Mouse (Mus musculus) midbrain, embryonic 13.5 days (tissue): Measurements from ENCODE around the gene Tfrc. TPM values are rescaled to one million over a fixed set of nuclear protein-coding genes. Genes with fewer than 3 reads are reported as not detected.

Experiments used
- ATAC-seq: fragments of 200-750 bp; cut with Nextera tagmentation; 2 replicates; pipeline ENCODE4 v1.8.0; 2017; ENCODE audit warnings: mild to moderate bottlenecking, moderate TSS enrichment, moderate library complexity
- H3K27ac ChIP-seq: fragments of 300-500 bp; sonication (generic); 2 replicates; pipeline ENCODE4 v1.5.1; 2015; ENCODE audit warnings: inconsistent platforms, mild to moderate bottlenecking, moderate library complexity
- H3K27me3 ChIP-seq: fragments of 300-500 bp; sonication (generic); 2 replicates; pipeline ENCODE4 v1.6.1; 2015; ENCODE audit warnings: mild to moderate bottlenecking, inconsistent platforms
- H3K36me3 ChIP-seq: fragments of 300-500 bp; sonication (generic); 2 replicates; pipeline ENCODE4 v1.6.1; 2015; ENCODE audit warnings: mild to moderate bottlenecking, inconsistent platforms
- H3K4me1 ChIP-seq: fragments of 300-500 bp; sonication (generic); replicated peaks from 2 replicates; pipeline ENCODE4 v1.6.1; 2015; ENCODE audit warnings: inconsistent platforms
- H3K4me2 ChIP-seq: fragments of 300-500 bp; sonication (generic); replicated peaks from 2 replicates; pipeline ENCODE4 v1.6.1; 2015; ENCODE audit warnings: moderate library complexity, mild to moderate bottlenecking, inconsistent platforms
- H3K4me3 ChIP-seq: fragments of 300-500 bp; sonication (generic); replicated peaks from 2 replicates; pipeline ENCODE4 v1.5.1; 2015; ENCODE audit warnings: mild to moderate bottlenecking, inconsistent platforms
- H3K9ac ChIP-seq: fragments of 300-500 bp; sonication (generic); replicated peaks from 2 replicates; pipeline ENCODE4 v1.6.1; 2015; ENCODE audit warnings: mild to moderate bottlenecking, inconsistent platforms
- H3K9me3 ChIP-seq: fragments of 300-500 bp; sonication (generic); 2 replicates; pipeline ENCODE4 v1.6.1; 2016; ENCODE audit warnings: mild to moderate bottlenecking, inconsistent platforms
- WGBS: fragments of 180-500 bp; shearing (Covaris S2); methylation state at CpG from one replicate; pipeline ENCODE4 v1.1.7; 2015; 5-methylcytosine and 5-hydroxymethylcytosine counted together
- polyA plus RNA-seq: library from polyadenylated mRNA; unstranded; fragments of >200 nt; fragmentation: Nextera tagmentation; extraction: Ambion mirVana; gene quantifications from 2 replicates; pipeline ENCODE4 v1.2.1, GENCODE M21; 2015

The Tfrc gene
- polyA plus RNA-seq, 1 experiment from 2014 or later: 35.8 TPM

- no peak overlapping the region for H3K27ac ChIP-seq
- no peaks in the 10 kb centered on the region for H3K9me3 ChIP-seq
- H3K4me2 ChIP-seq: no peak overlapping the region
- ATAC-seq: no peak
- WGBS: 89% methylated on average over 5 of the region's 5 CpGs
- H3K36me3 ChIP-seq: no peaks in the 10 kb centered on the region
- H3K4me1 ChIP-seq: peaks cover 5% of the 10 kb centered on the region; the same call in 1 of the 2 replicates
- no peak overlapping the region for H3K9ac ChIP-seq
- no peaks in the 10 kb centered on the region for H3K27me3 ChIP-seq
- H3K4me3 ChIP-seq: no peak overlapping the region
These were observed 14.0 kb upstream of the Tfrc start for GRCm38 (mm10) chr16:32594701-32595100.

DNA sequence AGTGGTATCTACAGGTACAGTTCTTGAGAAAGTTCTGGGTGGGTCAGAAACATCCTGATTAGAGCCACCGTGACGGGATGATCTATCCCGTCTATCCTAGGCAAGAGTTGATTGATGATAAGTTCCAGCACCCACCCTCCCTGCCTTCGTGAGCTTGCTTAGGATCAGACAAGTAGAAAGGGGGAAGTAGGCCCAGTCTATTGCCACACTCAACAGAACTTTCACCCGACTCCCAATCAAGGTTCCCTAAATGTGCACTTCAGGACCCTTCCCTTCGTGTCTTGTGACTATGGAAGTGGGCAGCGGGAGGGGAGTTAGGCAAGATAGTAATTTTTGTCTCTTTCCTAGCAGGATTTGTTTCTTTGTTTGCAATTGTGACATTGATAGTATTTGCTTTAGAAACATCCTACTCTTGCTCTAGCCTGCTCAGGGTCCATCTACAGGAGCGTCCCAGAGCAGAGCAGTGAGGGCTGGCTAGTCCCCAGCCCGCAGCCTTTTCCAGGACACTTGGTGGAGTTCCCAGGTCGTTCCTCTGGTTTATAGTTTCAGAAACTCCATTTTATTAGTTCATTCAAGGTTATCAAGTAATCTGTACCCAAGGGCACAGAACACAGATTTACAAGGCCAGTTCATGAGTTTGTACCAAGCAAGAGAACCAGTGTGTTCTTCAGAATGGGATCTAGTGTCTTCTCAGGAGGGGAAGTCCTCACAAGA, 13.4 kb upstream of the Tfrc start:
- Histone ChIP-seq H3K36me3 (no peaks in the 10 kb centered on the region), H3K27me3 (no peaks in the 10 kb centered on the region), H3K9me3 (no peaks in the 10 kb centered on the region), H3K4me1 (peaks cover 5% of the 10 kb centered on the region; the same call in 1 of the 2 replicates), H3K27ac (no peak overlapping the region), H3K4me3 (no peak overlapping the region), H3K9ac (no peak overlapping the region), H3K4me2 (no peak overlapping the region)
- no peak for ATAC-seq
- WGBS: 87% methylated on average over 10 of the region's 10 CpGs

GRCm38 (mm10) chr16:32597909-32598381, 10.8 kb upstream of the Tfrc start:
- H3K4me1 ChIP-seq: peaks cover 5% of the 10 kb centered on the region; the same call in 1 of the 2 replicates
- H3K27me3 ChIP-seq: peaks cover 2% of the 10 kb centered on the region; the same call in 1 of the 2 replicates
- ATAC-seq: no peak
- 37% methylated on average over 4 of the region's 4 CpGs for WGBS
- H3K9ac ChIP-seq: no peak overlapping the region
- H3K4me3 ChIP-seq: no peak overlapping the region
- no peaks in the 10 kb centered on the region for H3K9me3 ChIP-seq
- H3K4me2 ChIP-seq: no peak overlapping the region
- no peak overlapping the region for H3K27ac ChIP-seq
- H3K36me3 ChIP-seq: no peaks in the 10 kb centered on the region

DNA sequence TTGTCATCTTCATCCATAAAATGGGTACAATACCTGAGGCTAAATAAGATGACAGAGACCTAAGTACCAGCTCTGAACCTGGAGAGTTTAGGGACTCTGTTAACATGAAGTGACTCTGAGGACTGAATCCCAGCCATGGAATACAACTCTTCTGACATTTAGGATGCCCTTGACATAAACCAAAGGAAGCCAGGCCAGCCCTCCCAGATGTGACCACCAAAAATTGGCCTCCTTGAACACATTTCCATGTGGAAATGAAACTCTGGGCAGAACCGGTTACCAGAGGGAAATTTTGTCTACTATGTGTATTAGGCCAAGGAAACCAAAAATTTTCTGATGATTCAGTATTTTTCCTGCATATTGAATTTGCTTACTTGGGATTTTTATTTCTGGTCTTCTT, 9.6 kb upstream of the Tfrc start:
- H3K9ac ChIP-seq: no peak overlapping the region
- H3K36me3 ChIP-seq: no peaks in the 10 kb centered on the region
- H3K4me1 ChIP-seq: peaks cover 5% of the 10 kb centered on the region; the same call in 1 of the 2 replicates
- WGBS: 100% methylated on average over 1 of the region's 1 CpGs
- peaks cover 2% of the 10 kb centered on the region; the same call in 1 of the 2 replicates for H3K27me3 ChIP-seq
- H3K4me2 ChIP-seq: no peak overlapping the region
- H3K27ac ChIP-seq: no peak overlapping the region
- ATAC-seq: no peak
- no peaks in the 10 kb centered on the region for H3K9me3 ChIP-seq
- H3K4me3 ChIP-seq: no peak overlapping the region

DNA sequence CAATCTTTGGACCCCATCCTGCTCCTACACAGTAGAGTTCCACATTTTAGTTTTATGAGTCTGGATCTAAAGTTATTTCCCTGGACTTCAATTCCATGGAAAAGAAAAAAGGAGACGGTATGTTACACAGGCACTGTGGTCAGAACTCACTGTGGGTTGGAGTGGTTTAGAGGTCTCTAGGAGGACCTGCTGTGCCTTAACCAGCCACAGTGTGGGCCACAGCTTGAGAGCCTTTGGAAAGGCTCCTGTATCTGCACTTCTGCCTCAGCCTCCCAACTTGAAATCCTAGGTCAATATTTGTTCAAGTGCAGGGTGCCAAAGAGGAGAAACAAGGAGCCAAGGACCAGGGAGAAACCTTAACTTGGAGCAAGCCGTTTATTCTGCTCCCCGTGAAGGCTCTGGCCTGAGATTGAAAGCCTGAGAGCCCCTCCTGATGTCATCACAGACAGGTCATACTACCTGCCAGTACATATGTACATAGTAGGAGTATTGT, 6.5 kb upstream of the Tfrc start:
- Histone ChIP-seq H3K36me3 (no peaks in the 10 kb centered on the region), H3K4me1 (peaks cover 5% of the 10 kb centered on the region; the same call in 1 of the 2 replicates), H3K4me2 (no peak overlapping the region), H3K27me3 (peaks cover 18% of the 10 kb centered on the region), H3K9ac (no peak overlapping the region), H3K4me3 (no peak overlapping the region), H3K9me3 (no peaks in the 10 kb centered on the region), H3K27ac (no peak overlapping the region)
- WGBS: 90% methylated on average over 3 of the region's 3 CpGs
- ATAC-seq: no peak

- H3K27ac ChIP-seq: no peak overlapping the region
- no peak overlapping the region for H3K9ac ChIP-seq
- H3K4me2 ChIP-seq: peak overlapping the region; percentile 70
- H3K4me3 ChIP-seq: peak overlapping the region; percentile 88
- no peaks in the 10 kb centered on the region for H3K36me3 ChIP-seq
- no peaks in the 10 kb centered on the region for H3K9me3 ChIP-seq
- 59% methylated on average over 7 of the region's 7 CpGs for WGBS
- H3K27me3 ChIP-seq: peaks cover 15% of the 10 kb centered on the region
- peaks cover 21% of the 10 kb centered on the region for H3K4me1 ChIP-seq
- ATAC-seq: no peak
These were observed 967 bp upstream of the Tfrc start for GRCm38 (mm10) chr16:32607562-32608343.

DNA sequence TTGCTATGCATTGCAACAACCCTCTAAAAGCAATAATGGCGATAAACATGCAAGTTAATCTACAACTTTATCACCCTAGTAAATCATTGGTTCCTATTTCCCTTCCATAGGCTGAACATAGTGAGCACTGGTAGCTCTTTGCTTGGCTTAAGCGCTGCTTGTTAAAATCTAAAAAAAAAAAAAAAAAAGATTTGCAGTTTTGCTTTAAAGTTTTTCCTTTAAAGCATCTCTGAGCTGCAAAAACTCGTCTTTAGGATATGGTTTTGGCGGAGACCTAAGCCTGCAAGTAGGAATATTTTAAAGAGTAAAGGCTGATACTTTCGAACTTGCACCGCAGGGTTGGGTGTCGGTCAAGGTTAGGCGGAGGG, 392 bp upstream of the Tfrc start:
- Histone ChIP-seq H3K4me3 (peak overlapping the region; percentile 88), H3K9ac (0 out of 2 replicates have a peak overlapping the region, but pooled peaks have one; percentile 23), H3K27me3 (peaks cover 15% of the 10 kb centered on the region), H3K4me2 (peak overlapping the region; percentile 70), H3K27ac (peak overlapping the region; percentile 95; the same call in 1 of the 2 replicates), H3K36me3 (no peaks in the 10 kb centered on the region), H3K9me3 (no peaks in the 10 kb centered on the region), H3K4me1 (peaks cover 21% of the 10 kb centered on the region)
- WGBS: 14% methylated on average over 8 of the region's 8 CpGs
- no peak for ATAC-seq

GRCm38 (mm10) chr16:32609401-32609779, 670 bp downstream of the Tfrc start:
- WGBS: under 1% methylated on average over 14 of the region's 14 CpGs
- Histone ChIP-seq H3K4me2 (peak overlapping the region; percentile 70), H3K4me3 (peak overlapping the region; percentile 88), H3K27ac (peak overlapping the region; percentile 95), H3K9me3 (no peaks in the 10 kb centered on the region), H3K27me3 (peaks cover 15% of the 10 kb centered on the region), H3K9ac (peak overlapping the region; percentile 89), H3K36me3 (peaks cover under 1% of the 10 kb centered on the region), H3K4me1 (peaks cover 21% of the 10 kb centered on the region)
- no peak for ATAC-seq

- peaks cover 11% of the 10 kb centered on the region for H3K36me3 ChIP-seq
- peak overlapping the region; percentile 88 for H3K4me3 ChIP-seq
- H3K9me3 ChIP-seq: no peaks in the 10 kb centered on the region
- ATAC-seq: no peak
- H3K9ac ChIP-seq: no peak overlapping the region
- peaks cover 8% of the 10 kb centered on the region for H3K27me3 ChIP-seq
- no peak overlapping the region for H3K27ac ChIP-seq
- H3K4me2 ChIP-seq: peak overlapping the region; percentile 70
- WGBS: 71% methylated on average over 5 of the region's 5 CpGs
- H3K4me1 ChIP-seq: peaks cover 21% of the 10 kb centered on the region
These were observed 1.9 kb downstream of the Tfrc start for GRCm38 (mm10) chr16:32610460-32611255.

- Histone ChIP-seq H3K9me3 (no peaks in the 10 kb centered on the region), H3K4me1 (peaks cover 21% of the 10 kb centered on the region), H3K4me2 (no peak overlapping the region), H3K4me3 (no peak overlapping the region), H3K9ac (no peak overlapping the region), H3K36me3 (peaks cover 16% of the 10 kb centered on the region), H3K27ac (no peak overlapping the region), H3K27me3 (no peaks in the 10 kb centered on the region)
- 91% methylated on average over 1 of the region's 1 CpGs for WGBS
- no peak for ATAC-seq
These were observed 3.3 kb downstream of the Tfrc start for GRCm38 (mm10) chr16:32612052-32612451.

DNA sequence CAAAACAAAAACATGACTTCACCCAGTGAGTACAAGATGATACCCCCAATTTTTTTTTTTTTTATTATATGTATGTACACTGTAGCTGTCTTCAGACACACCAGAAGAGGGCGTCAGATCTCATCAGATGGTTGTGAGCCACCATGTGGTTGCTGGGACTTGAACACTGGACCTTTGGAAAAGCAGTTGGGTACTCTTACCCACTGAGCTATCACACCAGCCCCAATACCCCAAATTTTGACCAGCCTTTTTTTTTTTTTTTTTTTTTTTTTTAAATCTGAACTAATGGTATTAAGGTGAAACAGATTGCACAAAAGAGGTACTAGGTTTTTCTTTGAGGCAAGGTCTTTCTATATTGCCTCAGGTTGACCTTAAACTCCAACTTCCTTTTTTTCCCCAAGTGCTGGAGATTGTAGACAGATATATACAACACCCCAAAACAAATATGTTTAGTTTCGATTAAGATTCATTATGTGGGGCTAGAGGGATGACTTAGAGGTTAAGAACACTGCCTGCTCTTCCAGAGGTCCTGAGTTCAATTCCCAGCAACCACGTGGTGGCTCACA, 4.6 kb downstream of the Tfrc start:
- H3K36me3 ChIP-seq: peaks cover 24% of the 10 kb centered on the region
- H3K4me2 ChIP-seq: no peak overlapping the region
- no peak for ATAC-seq
- H3K9me3 ChIP-seq: no peaks in the 10 kb centered on the region
- no peak overlapping the region for H3K27ac ChIP-seq
- no peak overlapping the region for H3K9ac ChIP-seq
- no peaks in the 10 kb centered on the region for H3K27me3 ChIP-seq
- 81% methylated on average over 3 of the region's 3 CpGs for WGBS
- H3K4me3 ChIP-seq: no peak overlapping the region
- H3K4me1 ChIP-seq: peaks cover 18% of the 10 kb centered on the region
